Mouse (Mus musculus): ENCODE results near the gene Samd11.

DNA sequence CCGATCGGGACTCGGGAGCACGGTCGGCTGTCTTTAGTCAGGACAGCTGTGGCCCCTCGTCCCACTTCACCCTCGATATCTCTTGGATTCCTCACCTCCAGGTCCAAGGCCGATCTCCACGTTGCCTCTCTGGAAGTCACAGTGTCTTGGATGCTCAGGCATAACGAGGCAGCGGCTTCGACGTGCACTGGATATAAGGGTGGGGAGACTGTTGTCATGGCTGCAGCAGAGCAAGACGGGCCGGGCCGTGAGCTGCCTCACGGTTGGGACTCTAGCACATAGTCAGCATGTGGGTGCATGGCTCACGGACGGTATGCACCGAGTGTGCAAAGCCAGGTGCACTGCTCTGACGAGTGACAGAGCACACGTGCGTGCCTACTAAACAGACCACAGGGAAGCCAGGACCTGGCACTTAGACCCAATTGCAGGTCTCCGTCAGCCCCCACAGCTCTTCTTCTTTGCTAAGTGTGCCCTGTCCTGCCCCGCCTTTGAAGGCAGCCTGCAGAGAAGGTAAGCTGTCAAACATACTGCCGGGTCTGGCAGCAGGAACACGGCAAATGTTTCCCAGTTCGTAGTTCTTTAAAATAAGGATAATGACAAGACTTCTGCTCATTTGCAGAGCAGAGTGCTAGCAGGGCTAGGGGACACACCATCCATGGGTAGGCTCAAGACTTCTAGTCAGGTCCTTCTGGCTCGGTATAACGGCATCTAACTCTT lies 938 bp downstream of the Samd11 start:
- TF ChIP-seq CTCF (IDR thresholded peaks at IDR 0.05; ENCODE audit: extremely low read depth, insufficient read depth, insufficient read length, insufficient replicate concordance) (no peak), POLR2A (IDR thresholded peaks at IDR 0.05; ENCODE audit: low read depth, low read length) (no peak)

Data from spleen, adult 2 months (tissue).